Mouse (Mus musculus) forebrain, embryonic 12.5 days (tissue): ENCODE measurements at regions not wholly inside any gene's neighbourhood (a gene's known extent, or its start where the extent isn't known, plus 50 kb on each side); places are given as distances from the start of the nearest gene placed in this dataset.

Experiments used
- ATAC-seq: fragments of 200-750 bp; cut with Nextera tagmentation; 2 replicates; pipeline ENCODE4 v1.8.0; 2017; ENCODE audit warnings: moderate TSS enrichment; ENCODE audit not compliant: low FRiP score
- H3K27ac ChIP-seq: fragments of 300-500 bp; sonication (generic); 2 replicates; pipeline ENCODE4 v1.5.1; 2016; ENCODE audit warnings: mild to moderate bottlenecking
- H3K27me3 ChIP-seq: fragments of 300-500 bp; sonication (generic); 2 replicates; pipeline ENCODE4 v1.6.1; 2016; ENCODE audit warnings: mild to moderate bottlenecking
- H3K36me3 ChIP-seq: fragments of 300-500 bp; sonication (generic); replicated peaks from 2 replicates; pipeline ENCODE4 v1.6.1; 2016; ENCODE audit warnings: mild to moderate bottlenecking
- H3K4me1 ChIP-seq: fragments of 300-500 bp; sonication (generic); 2 replicates; pipeline ENCODE4 v1.6.1; 2016
- H3K4me2 ChIP-seq: fragments of 300-500 bp; sonication (generic); 2 replicates; pipeline ENCODE4 v1.6.1; 2016; ENCODE audit warnings: mild to moderate bottlenecking, moderate library complexity
- H3K4me3 ChIP-seq: fragments of 300-500 bp; sonication (generic); replicated peaks from 2 replicates; pipeline ENCODE4 v1.5.1; 2016; ENCODE audit warnings: mild to moderate bottlenecking
- H3K9ac ChIP-seq: fragments of 300-500 bp; sonication (generic); 2 replicates; pipeline ENCODE4 v1.6.1; 2016; ENCODE audit warnings: mild to moderate bottlenecking
- H3K9me3 ChIP-seq: fragments of 300-500 bp; sonication (generic); 2 replicates; pipeline ENCODE4 v1.6.1; 2016
- WGBS: fragments of 180-500 bp; shearing (Covaris S2); methylation state at CpG from one replicate; pipeline ENCODE4 v1.1.7; 2016; 5-methylcytosine and 5-hydroxymethylcytosine counted together

GRCm38 (mm10) chr14:98832401-98832800 lies 161.7 kb downstream of the Rpl36a-ps1 start:
- Histone ChIP-seq H3K36me3 (no peaks in the 10 kb centered on the region), H3K27me3 (peaks cover 4% of the 10 kb centered on the region; the same call in 1 of the 2 replicates), H3K9ac (no peak overlapping the region), H3K4me2 (no peak overlapping the region), H3K4me1 (peaks cover 17% of the 10 kb centered on the region), H3K4me3 (no peak overlapping the region), H3K27ac (no peak overlapping the region), H3K9me3 (no peaks in the 10 kb centered on the region)
- 27% methylated on average over 7 of the region's 7 CpGs for WGBS
- ATAC-seq, result no peak

GRCm38 (mm10) chr14:98829958-98830633 lies 164.0 kb downstream of the Rpl36a-ps1 start:
- Histone ChIP-seq H3K36me3 (no peaks in the 10 kb centered on the region), H3K4me3 (no peak overlapping the region), H3K27ac (no peak overlapping the region), H3K4me1 (peaks cover 17% of the 10 kb centered on the region), H3K9me3 (no peaks in the 10 kb centered on the region), H3K27me3 (peaks cover 4% of the 10 kb centered on the region; the same call in 1 of the 2 replicates), H3K4me2 (no peak overlapping the region), H3K9ac (no peak overlapping the region)
- no peak for ATAC-seq
- WGBS, result 45% methylated on average over 5 of the region's 5 CpGs

- Histone ChIP-seq H3K36me3 (no peaks in the 10 kb centered on the region), H3K4me1 (peaks cover 6% of the 10 kb centered on the region; the same call in 1 of the 2 replicates), H3K27me3 (peaks cover 4% of the 10 kb centered on the region; the same call in 1 of the 2 replicates), H3K9ac (no peak overlapping the region), H3K4me3 (no peak overlapping the region), H3K9me3 (no peaks in the 10 kb centered on the region), H3K27ac (no peak overlapping the region), H3K4me2 (no peak overlapping the region)
- no peak for ATAC-seq
- 80% methylated on average over 2 of the region's 2 CpGs for WGBS
These were observed 166.6 kb downstream of the Rpl36a-ps1 start for GRCm38 (mm10) chr14:98827490-98827889.

- Histone ChIP-seq H3K4me1 (no peaks in the 10 kb centered on the region; the same call in 1 of the 2 replicates), H3K9ac (no peak overlapping the region), H3K27ac (no peak overlapping the region), H3K36me3 (no peaks in the 10 kb centered on the region), H3K4me2 (no peak overlapping the region), H3K9me3 (no peaks in the 10 kb centered on the region), H3K4me3 (no peak overlapping the region), H3K27me3 (no peaks in the 10 kb centered on the region)
- no peak for ATAC-seq
- WGBS, result 54% methylated on average over 5 of the region's 5 CpGs
These were observed 180.5 kb downstream of the Rpl36a-ps1 start for GRCm38 (mm10) chr14:98813657-98814056.

GRCm38 (mm10) chr14:98810259-98811042 lies 183.7 kb downstream of the Rpl36a-ps1 start:
- Histone ChIP-seq H3K4me2 (no peak overlapping the region), H3K27me3 (no peaks in the 10 kb centered on the region), H3K9ac (no peak overlapping the region), H3K27ac (no peak overlapping the region), H3K4me1 (no peaks in the 10 kb centered on the region; the same call in 1 of the 2 replicates), H3K36me3 (no peaks in the 10 kb centered on the region), H3K9me3 (no peaks in the 10 kb centered on the region), H3K4me3 (no peak overlapping the region)
- ATAC-seq, result no peak
- WGBS, result 68% methylated on average over 3 of the region's 3 CpGs

GRCm38 (mm10) chr14:98808117-98808516 lies 186.0 kb downstream of the Rpl36a-ps1 start:
- H3K4me2 ChIP-seq, result no peak overlapping the region

GRCm38 (mm10) chr14:98805066-98805465 lies 189.1 kb downstream of the Rpl36a-ps1 start:
- H3K36me3 ChIP-seq, result no peaks in the 10 kb centered on the region
- H3K9me3 ChIP-seq, result no peaks in the 10 kb centered on the region
- no peak for ATAC-seq
- no peak overlapping the region for H3K9ac ChIP-seq
- H3K4me2 ChIP-seq, result no peak overlapping the region
- H3K27me3 ChIP-seq, result no peaks in the 10 kb centered on the region
- H3K4me1 ChIP-seq, result no peaks in the 10 kb centered on the region
- H3K4me3 ChIP-seq, result no peak overlapping the region
- whole genome bisulfite sequencing, result 76% methylated on average over 6 of the region's 6 CpGs
- no peak overlapping the region for H3K27ac ChIP-seq

More at GRCm38 (mm10) chr14:98808117-98808516, 186.0 kb downstream of the Rpl36a-ps1 start:
- Histone ChIP-seq H3K27ac (no peak overlapping the region), H3K9me3 (no peaks in the 10 kb centered on the region), H3K27me3 (no peaks in the 10 kb centered on the region), H3K4me1 (no peaks in the 10 kb centered on the region), H3K9ac (no peak overlapping the region), H3K36me3 (no peaks in the 10 kb centered on the region), H3K4me3 (no peak overlapping the region)
- ATAC-seq, result no peak
- WGBS, result 89% methylated on average over 1 of the region's 1 CpGs

GRCm38 (mm10) chr14:98801293-98801692 lies 192.8 kb downstream of the Rpl36a-ps1 start:
- no peaks in the 10 kb centered on the region for H3K4me1 ChIP-seq
- WGBS, result 86% methylated on average over 2 of the region's 2 CpGs
- ATAC-seq, result no peak
- no peaks in the 10 kb centered on the region for H3K27me3 ChIP-seq
- no peaks in the 10 kb centered on the region for H3K9me3 ChIP-seq
- no peak overlapping the region for H3K4me3 ChIP-seq
- H3K4me2 ChIP-seq, result no peak overlapping the region
- H3K27ac ChIP-seq, result no peak overlapping the region
- H3K9ac ChIP-seq, result no peak overlapping the region
- H3K36me3 ChIP-seq, result no peaks in the 10 kb centered on the region

GRCm38 (mm10) chr14:98791970-98792369 lies 202.1 kb downstream of the Rpl36a-ps1 start:
- Histone ChIP-seq H3K9me3 (no peaks in the 10 kb centered on the region), H3K27ac (no peak overlapping the region), H3K4me2 (no peak overlapping the region), H3K4me3 (no peak overlapping the region), H3K36me3 (no peaks in the 10 kb centered on the region), H3K9ac (no peak overlapping the region), H3K27me3 (no peaks in the 10 kb centered on the region), H3K4me1 (peaks cover 8% of the 10 kb centered on the region)
- ATAC-seq, result peak; percentile 53; the same call in 1 of the 2 replicates
- 33% methylated on average over 4 of the region's 4 CpGs for WGBS

- Histone ChIP-seq H3K27me3 (no peaks in the 10 kb centered on the region), H3K36me3 (no peaks in the 10 kb centered on the region), H3K4me3 (no peak overlapping the region), H3K4me1 (peaks cover 8% of the 10 kb centered on the region), H3K4me2 (no peak overlapping the region), H3K9ac (no peak overlapping the region), H3K27ac (no peak overlapping the region), H3K9me3 (no peaks in the 10 kb centered on the region)
- ATAC-seq, result no peak
- 65% methylated on average over 6 of the region's 6 CpGs for WGBS
These were observed 202.7 kb downstream of the Rpl36a-ps1 start for GRCm38 (mm10) chr14:98791232-98791906.

- Histone ChIP-seq H3K9me3 (no peaks in the 10 kb centered on the region), H3K4me3 (no peak overlapping the region), H3K4me1 (peaks cover 8% of the 10 kb centered on the region), H3K27ac (no peak overlapping the region), H3K9ac (no peak overlapping the region), H3K4me2 (no peak overlapping the region), H3K36me3 (no peaks in the 10 kb centered on the region), H3K27me3 (no peaks in the 10 kb centered on the region)
- 95% methylated on average over 6 of the region's 6 CpGs for WGBS
- no peak for ATAC-seq
These were observed 204.3 kb downstream of the Rpl36a-ps1 start for GRCm38 (mm10) chr14:98789794-98790193.

GRCm38 (mm10) chr14:98781711-98782110 lies 212.4 kb downstream of the Rpl36a-ps1 start:
- Histone ChIP-seq H3K9ac (no peak overlapping the region), H3K27ac (no peak overlapping the region), H3K36me3 (no peaks in the 10 kb centered on the region), H3K9me3 (no peaks in the 10 kb centered on the region), H3K4me1 (no peaks in the 10 kb centered on the region), H3K4me2 (no peak overlapping the region), H3K27me3 (no peaks in the 10 kb centered on the region), H3K4me3 (no peak overlapping the region)
- ATAC-seq, result no peak
- WGBS, result 93% methylated on average over 12 of the region's 12 CpGs
